Mouse (Mus musculus): ENCODE data around the gene Ccdc149.

GRCm38 (mm10) chr5:52504666-52505065, 33.3 kb upstream of the Ccdc149 start:
- TF ChIP-seq EP300 (IDR thresholded peaks at IDR 0.05; ENCODE audit: low read depth) (no peak), CTCF (IDR thresholded peaks at IDR 0.05; ENCODE audit: low read depth) (no peak)

All from liver, postnatal 0 days (tissue).